Mouse (Mus musculus) cerebellum, adult (tissue): Measurements from ENCODE around the gene Ebf4.

Source experiments
- ATAC-seq: cut with Nextera tagmentation; 2 replicates; pipeline ENCODE4 v1.9.2; 2017; ENCODE audit warnings: mild to moderate bottlenecking, moderate library complexity, mixed read lengths; ENCODE audit not compliant: insufficient number of reproducible peaks, low FRiP score, low TSS enrichment

Ebf4 gene

DNA sequence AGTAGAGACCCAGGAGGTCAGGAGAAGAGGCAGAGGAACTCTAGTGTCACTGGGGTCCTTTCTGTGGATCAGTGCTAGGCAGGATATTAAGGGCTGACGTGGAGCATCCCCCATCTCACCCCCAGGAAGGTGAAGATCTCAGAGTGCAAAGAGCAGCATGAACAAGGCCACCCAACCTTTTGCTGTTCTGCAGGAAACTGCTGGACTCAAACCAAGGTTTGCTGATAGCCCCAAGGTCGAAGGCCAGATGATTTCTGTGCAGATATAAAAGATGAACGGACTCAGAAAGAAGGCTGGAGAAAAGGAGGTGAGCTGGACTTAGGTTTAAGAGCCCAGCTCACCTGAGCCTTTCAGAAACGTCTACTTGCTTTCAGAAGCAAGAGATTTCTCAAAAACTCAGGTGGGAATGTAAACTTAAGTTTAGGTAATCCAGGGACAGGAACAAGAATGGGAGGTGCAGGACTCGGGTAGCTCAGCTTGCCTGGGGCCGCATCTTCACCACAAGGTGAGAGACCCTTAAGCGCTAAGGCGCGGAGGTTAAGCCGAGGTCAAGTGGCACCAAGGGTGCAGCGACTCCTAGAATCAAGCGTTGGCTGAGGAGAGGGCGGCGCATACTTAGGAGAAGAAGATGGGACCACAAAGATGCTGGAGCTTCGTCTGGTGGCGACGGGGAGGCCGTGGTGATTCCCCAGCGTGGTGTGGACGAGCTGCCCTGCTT is 592 bp upstream of the Ebf4 start:
- no peak for ATAC-seq

DNA sequence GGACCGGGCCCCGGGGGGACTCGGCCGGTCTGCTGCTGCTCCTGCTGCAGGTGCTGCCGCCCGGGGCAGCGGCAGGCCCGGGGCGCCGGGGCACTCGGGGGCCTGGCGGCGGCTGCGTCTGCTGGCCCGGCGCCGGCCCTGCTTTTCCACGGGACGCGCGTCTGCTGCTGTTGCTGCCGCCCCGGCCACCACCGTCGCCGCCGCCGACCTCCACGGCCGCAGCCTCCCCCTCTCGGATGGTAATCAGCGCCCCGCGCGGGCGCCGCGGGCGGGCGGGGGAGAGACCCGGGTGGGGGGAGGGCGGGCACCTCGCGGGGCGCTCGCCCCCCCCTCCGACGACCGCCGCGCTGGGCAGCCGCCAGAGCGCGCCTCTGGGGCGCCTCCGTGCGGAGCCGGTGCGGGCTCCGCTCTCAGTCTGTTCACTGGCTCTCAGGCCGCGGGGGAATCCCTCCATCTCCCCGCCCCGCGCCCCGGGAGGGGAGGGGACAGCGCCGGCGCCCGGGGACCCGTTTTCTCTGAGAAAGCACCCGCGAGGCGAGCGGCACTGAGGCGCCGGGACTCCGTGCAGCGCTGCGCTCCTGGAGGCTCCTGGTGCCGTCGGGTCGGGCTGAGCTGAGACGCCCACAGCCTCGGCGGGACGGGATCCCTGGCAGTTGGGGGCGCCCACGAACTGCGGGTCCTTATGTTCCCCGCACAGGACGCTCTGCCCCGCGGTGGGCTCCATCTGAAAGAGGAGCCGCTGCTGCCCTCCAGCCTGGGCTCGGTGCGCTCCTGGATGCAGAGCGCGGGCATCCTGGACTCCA is 563 bp downstream of the Ebf4 start:
- ATAC-seq: no peak

DNA sequence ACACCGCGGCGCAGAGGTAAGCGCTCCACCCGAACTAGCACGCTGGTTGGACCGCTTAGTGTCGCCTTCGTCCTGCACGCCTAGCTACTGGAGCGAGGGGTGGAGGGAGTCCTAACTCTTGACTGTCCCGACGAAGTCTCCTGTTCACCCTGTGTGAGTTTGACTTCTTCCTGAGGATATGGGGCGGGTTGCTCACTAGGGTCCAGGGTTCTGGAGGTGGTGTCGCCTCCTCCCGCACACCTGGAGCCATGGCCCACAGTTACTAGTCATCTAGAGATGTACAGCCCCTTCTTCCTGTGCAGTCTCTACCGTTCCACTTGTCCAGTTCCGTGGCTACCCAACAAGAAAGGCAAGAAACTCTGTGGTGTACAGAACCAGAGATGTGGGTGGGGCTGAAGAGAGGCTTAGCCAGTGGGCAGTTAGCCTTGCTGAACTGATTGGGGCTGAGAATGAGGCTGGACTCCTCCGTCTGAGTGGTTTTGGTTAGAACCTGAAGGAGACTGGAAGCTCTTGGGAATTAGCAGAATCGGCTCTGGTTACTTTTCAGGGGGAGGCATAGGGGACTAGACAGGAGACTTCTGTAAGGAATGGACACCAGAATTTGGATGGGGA is 1.3 kb downstream of the Ebf4 start:
- no peak for ATAC-seq

DNA sequence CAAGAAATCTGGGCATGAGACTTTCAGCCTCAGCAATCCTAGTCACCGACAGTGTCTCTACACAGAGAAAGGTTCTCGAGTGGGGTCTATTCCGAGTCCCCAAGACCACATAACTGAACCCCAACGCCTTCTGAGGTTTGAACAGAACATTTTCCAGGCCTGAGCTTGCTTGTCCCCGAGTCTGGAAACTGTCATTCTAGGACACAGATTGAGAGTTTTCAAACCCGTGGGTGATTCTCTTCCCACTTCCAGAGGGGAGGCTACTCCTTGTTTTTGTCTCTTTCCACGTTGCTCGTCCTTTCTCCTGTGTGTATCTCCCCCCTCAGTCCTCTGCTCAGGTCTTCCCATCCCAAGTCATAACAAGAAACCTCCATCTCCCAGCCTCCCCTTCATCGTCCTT is 2.6 kb downstream of the Ebf4 start:
- ATAC-seq: no peak

DNA sequence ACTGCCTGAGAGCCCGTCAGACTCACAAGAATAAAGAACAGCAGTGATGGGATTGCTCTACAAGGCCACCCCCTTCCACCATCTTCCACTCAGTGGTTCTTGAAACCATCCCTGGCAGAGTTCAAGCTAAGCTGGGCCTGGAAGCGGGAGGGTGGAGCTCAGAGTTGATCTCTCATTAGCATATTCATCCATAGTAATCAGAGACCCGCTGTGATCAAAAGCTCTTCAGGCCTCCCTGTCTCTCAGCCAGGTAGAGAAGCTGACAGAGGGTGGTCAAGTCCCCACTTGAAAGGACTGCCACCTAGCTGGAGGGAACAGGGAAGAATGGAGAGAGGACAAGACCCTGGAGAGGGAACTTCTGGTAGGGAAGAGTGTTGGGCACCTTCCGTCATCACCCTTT is 8.0 kb downstream of the Ebf4 start:
- no peak for ATAC-seq

DNA sequence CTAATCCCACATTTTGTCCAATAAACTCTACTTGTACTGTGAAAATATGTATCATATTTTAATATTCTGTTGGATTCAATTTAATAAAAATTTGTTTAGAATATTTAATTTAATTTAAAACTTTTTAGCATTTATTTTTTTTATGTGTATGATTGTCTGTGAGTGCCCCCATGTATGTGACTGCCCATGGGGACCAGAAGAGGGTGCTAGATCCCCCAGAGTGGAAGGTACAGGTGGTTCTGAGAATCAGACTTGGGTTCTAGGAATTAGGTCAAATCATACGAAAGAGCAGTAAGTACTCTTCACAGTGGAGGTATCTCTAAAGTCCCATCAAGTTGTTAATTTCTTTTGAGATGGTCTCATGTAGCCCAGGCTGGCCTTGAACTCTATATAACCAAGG is 32.1 kb downstream of the Ebf4 start:
- ATAC-seq: no peak

DNA sequence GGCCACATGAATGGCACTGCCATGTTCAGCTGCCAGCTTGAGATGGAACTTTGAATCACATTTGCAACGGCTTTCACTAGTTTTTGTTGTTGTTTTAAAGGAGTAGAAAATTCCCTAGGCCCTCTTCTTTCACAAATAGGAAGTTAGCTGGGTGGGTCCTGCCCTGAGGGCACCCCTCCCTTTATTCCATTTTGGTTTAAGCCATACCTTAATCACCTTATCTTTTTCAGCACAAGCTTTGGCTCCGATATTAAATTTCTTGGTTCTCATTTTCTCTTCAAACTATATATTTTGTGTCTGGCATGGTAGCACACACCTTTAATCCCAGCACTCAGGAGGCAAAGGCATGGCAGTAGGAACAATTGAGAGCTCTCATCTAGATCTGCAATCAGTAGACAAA is 34.5 kb downstream of the Ebf4 start:
- no peak for ATAC-seq

DNA sequence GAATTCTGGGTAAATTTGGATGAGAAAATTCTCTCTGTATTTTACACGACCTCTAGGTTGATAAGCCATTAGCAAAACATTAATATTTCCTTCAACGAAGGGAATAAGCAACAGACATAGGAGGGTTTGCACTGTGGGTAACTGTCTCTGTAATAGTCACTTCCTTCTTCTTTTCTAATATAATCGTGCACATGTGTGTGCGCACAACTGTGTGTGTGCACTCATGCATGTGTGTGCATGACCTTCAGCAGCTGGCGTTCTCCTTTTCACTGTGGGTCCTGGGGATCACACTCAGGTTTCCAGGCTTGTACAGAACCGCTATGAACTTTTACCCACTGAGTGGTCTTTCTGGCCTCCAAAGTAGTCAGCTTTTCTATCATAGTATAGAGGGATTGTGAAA is 40.1 kb downstream of the Ebf4 start:
- no peak for ATAC-seq

DNA sequence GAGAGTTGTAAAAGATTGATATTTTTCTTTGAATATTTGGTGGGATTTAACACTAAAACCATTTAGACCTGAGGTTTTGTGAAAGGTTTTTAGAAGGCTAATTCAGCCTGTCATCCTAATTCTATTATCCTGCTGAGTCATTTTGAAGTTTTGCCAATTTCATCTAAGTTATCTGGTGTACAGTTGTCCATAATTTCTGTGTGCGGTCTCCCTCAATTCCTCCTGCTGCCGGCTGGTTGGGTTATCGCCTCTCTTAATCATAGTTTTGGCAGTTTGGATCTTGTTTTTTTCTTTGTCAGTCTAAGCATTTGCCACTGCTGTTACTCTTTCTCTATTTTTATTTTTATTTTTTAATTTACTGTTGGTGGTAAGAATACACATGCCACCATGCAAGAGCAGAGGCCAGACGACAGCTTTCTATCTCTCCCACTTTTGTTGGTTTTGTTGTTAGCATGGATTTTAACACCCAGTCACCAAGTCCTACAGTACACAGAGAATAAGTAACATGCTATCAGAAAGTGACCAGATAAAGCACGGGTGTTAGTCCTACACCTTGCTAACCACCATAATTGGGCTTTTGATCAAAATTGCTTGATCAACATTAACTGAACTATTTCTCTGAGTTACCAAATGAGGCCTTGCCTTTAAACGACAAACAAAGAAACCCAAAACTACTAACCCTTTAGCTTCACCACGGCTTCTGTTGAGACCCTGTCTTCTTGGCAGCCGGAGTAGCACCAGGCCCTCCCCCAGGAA is 45.7 kb downstream of the Ebf4 start:
- no peak for ATAC-seq

DNA sequence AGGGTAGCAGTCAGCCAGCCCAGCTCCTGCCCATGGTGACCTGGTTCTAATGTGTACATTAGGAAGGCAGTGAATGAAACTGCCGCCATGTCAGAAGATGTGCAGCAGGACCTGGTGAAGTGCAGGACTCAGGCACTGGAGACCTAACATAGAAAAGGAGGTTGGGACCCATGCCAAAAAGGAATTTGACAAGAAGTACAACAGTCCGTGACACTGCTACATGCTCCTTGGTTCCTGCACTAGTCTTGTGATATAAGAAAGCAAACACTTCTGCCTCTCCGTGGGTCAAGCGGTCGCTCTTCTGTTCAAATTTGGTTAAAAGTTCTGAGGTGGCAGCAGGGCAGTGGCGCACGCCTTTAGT is 46.2 kb downstream of the Ebf4 start:
- ATAC-seq: no peak

DNA sequence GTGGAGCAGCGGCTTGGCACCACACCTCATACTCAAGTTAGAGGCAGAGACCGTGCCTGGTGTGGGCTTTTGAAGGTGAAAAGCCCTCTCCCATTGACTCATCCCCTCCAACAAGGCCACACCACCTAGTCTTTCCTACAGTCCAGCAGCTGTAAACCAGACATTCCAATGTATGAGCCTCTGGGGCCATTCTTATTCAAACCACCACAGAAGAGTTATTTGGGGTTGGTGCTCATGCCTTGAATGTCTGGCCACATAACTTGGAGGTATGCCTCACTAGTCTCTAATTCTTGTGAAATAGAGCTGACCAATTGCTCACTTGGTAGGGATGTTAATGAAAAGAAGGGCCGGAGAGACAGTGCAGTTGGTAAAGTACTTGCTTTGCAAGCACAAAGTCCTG is 55.4 kb downstream of the Ebf4 start:
- no peak for ATAC-seq

DNA sequence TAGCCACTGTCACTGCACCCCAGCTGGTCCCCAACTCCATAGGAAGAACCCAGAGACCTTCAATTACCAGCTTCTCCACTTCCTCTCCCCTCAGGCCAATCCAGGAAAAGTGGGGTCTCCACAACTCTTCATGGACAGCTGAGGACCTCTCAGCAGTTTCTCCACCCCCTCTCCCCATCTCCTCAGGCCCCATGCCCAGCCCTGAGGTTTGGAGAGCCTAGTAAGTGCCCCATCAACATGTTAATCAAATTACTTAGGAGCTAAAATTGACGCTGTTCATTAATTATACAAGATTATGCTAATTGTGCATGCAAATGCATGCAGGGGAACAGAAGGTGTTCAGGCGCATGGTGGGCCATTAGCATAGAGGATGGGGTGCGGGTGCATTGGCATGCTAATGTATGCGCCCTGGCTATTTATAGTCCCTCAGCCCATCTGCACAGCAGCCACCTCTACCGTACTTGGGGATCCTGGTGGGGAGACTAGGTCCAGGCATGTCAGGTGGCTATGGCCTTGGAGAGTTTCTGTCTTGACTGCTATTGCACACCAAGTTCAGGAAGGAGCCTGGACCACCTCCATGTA is 56.9 kb downstream of the Ebf4 start:
- no peak for ATAC-seq

DNA sequence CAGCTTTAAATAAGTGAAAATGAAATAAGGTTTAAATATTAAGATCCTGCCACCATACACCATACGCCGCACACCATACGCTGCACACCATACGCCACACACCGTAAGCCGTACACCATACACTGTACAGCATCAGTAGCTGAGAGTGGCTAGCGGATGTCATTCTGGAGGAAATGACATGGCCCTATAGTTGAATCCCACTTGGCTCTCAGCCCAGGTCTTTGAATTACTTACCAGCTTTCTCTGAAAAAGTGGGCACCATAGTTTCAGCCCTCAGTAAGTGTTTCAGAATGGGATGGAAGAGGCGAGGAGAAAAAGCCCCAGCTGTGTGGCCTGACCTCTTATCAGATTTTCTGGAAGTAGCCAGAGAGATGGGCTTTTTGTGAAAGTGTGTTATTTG is 58.4 kb downstream of the Ebf4 start:
- ATAC-seq: no peak

DNA sequence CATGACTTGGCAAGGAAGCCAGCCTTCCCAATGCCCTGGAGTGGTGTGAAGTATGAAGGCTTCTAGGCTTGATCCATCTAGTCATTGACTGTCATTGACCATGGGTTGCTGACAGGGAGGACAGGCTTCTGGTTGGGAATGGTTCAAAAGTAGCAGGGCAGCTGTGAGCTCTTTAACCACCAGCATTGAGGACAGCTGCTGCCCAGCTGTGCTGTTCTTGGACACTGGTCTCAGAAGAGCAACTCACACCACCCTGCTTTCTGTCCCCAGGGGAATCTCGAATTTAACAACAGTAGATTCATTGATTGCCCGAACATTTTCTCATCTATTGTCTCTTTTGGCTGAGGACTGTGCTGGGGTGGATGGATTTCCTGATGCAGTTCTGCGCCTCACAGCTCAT is 58.9 kb downstream of the Ebf4 start:
- no peak for ATAC-seq

DNA sequence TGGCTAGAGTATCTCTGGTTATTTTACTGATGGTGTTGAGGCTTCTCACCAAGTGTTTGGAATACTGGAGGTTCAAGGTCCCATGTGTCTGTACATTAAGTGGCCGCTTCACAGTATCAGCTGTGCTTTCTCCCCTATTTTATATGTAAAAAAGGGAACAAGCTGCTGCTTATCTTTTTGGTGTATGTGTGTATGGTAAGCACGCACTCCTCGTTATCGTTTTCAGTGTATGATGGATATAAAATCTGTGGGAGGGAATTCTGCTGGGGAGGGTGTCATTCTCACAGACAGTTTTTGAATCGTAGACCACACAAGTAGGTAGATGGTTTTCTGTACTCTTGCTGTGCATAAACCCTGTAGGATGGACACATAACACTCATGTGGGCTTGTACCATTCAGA is 62.6 kb downstream of the Ebf4 start:
- ATAC-seq: no peak

DNA sequence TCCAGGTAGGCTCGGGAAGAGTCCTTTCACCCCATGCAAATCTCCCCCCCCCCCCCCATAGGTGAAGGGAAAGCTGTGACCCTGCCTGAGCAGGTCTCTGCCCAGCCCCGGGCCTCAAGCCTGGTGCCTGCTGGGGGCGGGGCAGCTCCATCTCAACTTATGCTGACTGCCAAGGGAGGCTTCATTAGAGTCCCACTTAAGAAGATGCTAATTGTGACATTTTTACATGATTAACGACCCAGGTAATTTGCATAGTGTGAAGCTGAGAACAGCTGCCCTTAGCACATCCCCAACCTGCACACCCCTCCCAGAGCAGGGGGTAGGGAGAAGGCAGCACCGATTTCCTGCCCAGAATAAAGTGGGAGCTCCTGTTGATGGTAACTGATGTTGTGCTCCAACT is 63.9 kb downstream of the Ebf4 start:
- no peak for ATAC-seq

DNA sequence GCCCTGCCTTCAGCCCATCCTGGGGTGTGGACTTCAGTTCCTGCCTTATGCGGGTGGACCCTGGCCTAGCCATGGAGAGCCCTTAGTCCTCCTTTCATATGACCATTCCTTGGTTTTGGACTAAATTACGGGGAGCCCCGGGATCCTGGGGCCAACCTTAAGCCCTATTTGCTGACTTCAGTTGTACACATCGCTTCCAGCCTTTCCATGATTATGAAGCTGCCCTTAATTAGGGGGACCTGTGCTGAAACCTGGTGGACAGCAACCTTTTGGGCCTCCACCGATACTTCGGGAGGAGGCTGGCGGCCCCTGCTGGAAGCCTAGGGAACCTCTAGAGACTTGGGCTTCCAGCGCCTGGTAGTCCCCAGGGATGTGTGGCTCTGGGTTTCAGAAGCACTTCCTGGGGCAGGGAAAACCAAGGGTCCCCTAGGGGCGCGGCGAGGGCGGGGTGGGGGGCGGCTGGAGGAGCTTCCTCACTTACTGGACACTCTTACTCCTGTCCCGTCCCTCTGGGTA is 67.6 kb downstream of the Ebf4 start:
- ATAC-seq: 0 out of 2 replicates have a peak, but pooled peaks have one; percentile 52

DNA sequence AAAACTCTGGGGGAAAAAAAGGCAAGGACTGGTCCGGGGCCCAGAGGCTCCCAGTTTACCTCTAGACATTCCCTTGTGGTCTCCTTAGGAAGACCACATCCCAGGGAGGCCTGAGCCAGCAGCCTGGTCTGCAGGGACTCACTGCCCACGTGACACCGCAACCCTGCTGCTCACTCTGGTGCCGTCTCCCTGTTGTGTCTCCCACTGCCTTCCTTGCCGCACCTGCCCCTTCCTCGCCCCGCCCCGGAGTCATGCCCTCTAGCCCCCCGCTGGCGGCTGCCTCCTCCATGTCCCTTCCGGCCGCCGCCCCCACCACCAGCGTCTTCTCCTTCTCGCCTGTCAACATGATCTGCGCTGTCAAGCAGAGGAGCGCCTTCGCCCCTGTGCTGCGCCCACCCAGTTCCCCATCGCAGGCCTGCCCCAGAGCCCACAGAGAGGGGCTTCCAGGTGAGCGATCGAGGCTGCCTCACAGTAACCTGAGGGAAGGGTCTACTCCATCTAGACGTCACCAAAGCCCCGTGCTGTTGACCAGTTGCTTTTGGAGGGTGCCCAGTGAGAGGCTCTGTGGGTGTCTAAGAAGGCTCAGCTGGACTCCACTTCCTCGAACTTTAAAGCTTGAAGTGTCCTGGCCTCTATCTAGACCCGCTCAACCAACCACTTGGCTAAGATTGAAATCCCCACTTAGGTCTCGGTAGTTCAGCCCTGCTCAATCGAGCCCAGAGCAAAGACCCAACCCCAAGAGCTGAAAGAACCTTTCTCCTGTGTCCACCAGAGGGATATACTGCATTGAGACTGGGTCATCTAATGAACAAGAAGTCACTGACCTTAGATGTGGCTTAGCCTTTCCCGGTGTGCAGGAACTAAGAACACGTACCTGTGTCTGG is 70.5 kb downstream of the Ebf4 start:
- no peak for ATAC-seq

DNA sequence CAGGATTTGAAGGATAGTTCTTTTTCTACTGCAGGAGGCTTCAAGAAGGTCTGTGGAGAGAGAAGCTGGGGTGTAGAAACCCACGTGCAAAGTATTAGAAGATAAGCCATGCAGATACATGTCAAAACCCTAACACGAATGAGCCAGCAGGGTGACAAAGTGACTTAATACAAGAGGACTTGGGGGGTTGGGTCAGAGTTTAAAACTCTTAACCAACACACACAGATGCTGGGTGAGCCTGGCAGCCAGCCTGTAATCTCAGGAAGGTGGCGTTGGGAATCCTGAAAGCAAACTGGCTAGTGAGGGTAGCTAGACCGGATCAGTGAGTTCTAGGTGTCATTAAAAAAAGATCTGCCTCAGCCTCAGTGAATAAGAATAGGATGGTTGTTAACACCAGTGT is 72.4 kb downstream of the Ebf4 start:
- no peak for ATAC-seq
